Mouse (Mus musculus): ENCODE measurements at regions not wholly inside any gene's neighbourhood (a gene's known extent, or its start where the extent isn't known, plus 50 kb on each side); places are given as distances from the start of the nearest gene placed in this dataset.
A peak's percentile ranks its signal among the peaks of the same experiment; 100 is the strongest.

GRCm38 (mm10) chr10:43689914-43690316 is 111.8 kb downstream of the Cd24a start:
- Histone ChIP-seq H3K27me3 (ENCODE audit: insufficient read depth, low read length) (no peaks in the 10 kb centered on the region), H3K36me3 (ENCODE audit: insufficient read depth, low read length) (no peaks in the 10 kb centered on the region), H3K9ac (replicated peaks; ENCODE audit: low read length) (no peak overlapping the region), H3K27ac (no peak overlapping the region), H3K4me1 (ENCODE audit: insufficient read depth, low read length) (no peaks in the 10 kb centered on the region), H3K9me3 (ENCODE audit: low read length) (no peaks in the 10 kb centered on the region), H3K4me3 (ENCODE audit: low read length) (no peak overlapping the region), H3K4me2 (ENCODE audit: low read depth, low read length) (no peak overlapping the region)
- no peak for TF ChIP-seq CTCF (IDR thresholded peaks at IDR 0.05; ENCODE audit: low read depth)
- no peak for DNase-seq (ENCODE audit: low spot score)
- ATAC-seq: no peak
- WGBS: 57% methylated on average over 8 of the region's 8 CpGs

- Histone ChIP-seq H3K27ac (no peak overlapping the region), H3K27me3 (ENCODE audit: insufficient read depth, low read length) (no peaks in the 10 kb centered on the region), H3K9ac (replicated peaks; ENCODE audit: low read length) (no peak overlapping the region), H3K9me3 (ENCODE audit: low read length) (no peaks in the 10 kb centered on the region), H3K4me1 (ENCODE audit: insufficient read depth, low read length) (no peaks in the 10 kb centered on the region), H3K4me3 (ENCODE audit: low read length) (no peak overlapping the region), H3K4me2 (ENCODE audit: low read depth, low read length) (no peak overlapping the region), H3K36me3 (ENCODE audit: insufficient read depth, low read length) (no peaks in the 10 kb centered on the region)
- ATAC-seq (no peak), DNase-seq (ENCODE audit: low spot score) (no peak)
- 77% methylated on average over 5 of the region's 5 CpGs for WGBS
- TF ChIP-seq CTCF (IDR thresholded peaks at IDR 0.05; ENCODE audit: low read depth): no peak
These were observed 115.9 kb downstream of the Cd24a start for GRCm38 (mm10) chr10:43693974-43694373.

GRCm38 (mm10) chr10:43694508-43694907 is 116.4 kb downstream of the Cd24a start:
- no peaks in the 10 kb centered on the region for H3K9me3 ChIP-seq (ENCODE audit: low read length)
- no peak overlapping the region for H3K9ac ChIP-seq (replicated peaks; ENCODE audit: low read length)
- H3K27ac ChIP-seq: no peak overlapping the region
- H3K27me3 ChIP-seq (ENCODE audit: insufficient read depth, low read length): no peaks in the 10 kb centered on the region
- no peak for TF ChIP-seq CTCF (IDR thresholded peaks at IDR 0.05; ENCODE audit: low read depth)
- ATAC-seq (no peak), DNase-seq (ENCODE audit: low spot score) (no peak)
- H3K4me3 ChIP-seq (ENCODE audit: low read length): no peak overlapping the region
- 52% methylated on average over 6 of the region's 6 CpGs for WGBS
- no peaks in the 10 kb centered on the region for H3K4me1 ChIP-seq (ENCODE audit: insufficient read depth, low read length)
- H3K4me2 ChIP-seq (ENCODE audit: low read depth, low read length): no peak overlapping the region
- H3K36me3 ChIP-seq (ENCODE audit: insufficient read depth, low read length): no peaks in the 10 kb centered on the region

- Histone ChIP-seq H3K27ac (no peak overlapping the region), H3K9me3 (ENCODE audit: low read length) (no peaks in the 10 kb centered on the region), H3K4me2 (ENCODE audit: low read depth, low read length) (no peak overlapping the region), H3K4me3 (ENCODE audit: low read length) (no peak overlapping the region), H3K9ac (replicated peaks; ENCODE audit: low read length) (no peak overlapping the region), H3K36me3 (ENCODE audit: insufficient read depth, low read length) (no peaks in the 10 kb centered on the region), H3K27me3 (ENCODE audit: insufficient read depth, low read length) (no peaks in the 10 kb centered on the region), H3K4me1 (ENCODE audit: insufficient read depth, low read length) (no peaks in the 10 kb centered on the region)
- no peak for TF ChIP-seq CTCF (IDR thresholded peaks at IDR 0.05; ENCODE audit: low read depth)
- no peak for DNase-seq (ENCODE audit: low spot score)
- 68% methylated on average over 10 of the region's 10 CpGs for WGBS
- no peak for ATAC-seq
These were observed 117.4 kb downstream of the Cd24a start for GRCm38 (mm10) chr10:43695470-43695869.

GRCm38 (mm10) chr10:43697917-43698316 is 119.8 kb downstream of the Cd24a start:
- ATAC-seq: no peak
- TF ChIP-seq CTCF (IDR thresholded peaks at IDR 0.05; ENCODE audit: low read depth): no peak
- 48% methylated on average over 2 of the region's 2 CpGs for WGBS

GRCm38 (mm10) chr10:43700371-43701289 is 122.5 kb downstream of the Cd24a start:
- TF ChIP-seq CTCF (IDR thresholded peaks at IDR 0.05; ENCODE audit: low read depth): no peak
- no peak for DNase-seq (ENCODE audit: low spot score)

More at GRCm38 (mm10) chr10:43697917-43698316, 119.8 kb downstream of the Cd24a start:
- DNase-seq (ENCODE audit: low spot score): peak; percentile 17
- Histone ChIP-seq H3K9me3 (ENCODE audit: low read length) (no peaks in the 10 kb centered on the region), H3K4me3 (ENCODE audit: low read length) (no peak overlapping the region), H3K4me1 (ENCODE audit: insufficient read depth, low read length) (no peaks in the 10 kb centered on the region), H3K27ac (no peak overlapping the region), H3K36me3 (ENCODE audit: insufficient read depth, low read length) (no peaks in the 10 kb centered on the region), H3K9ac (replicated peaks; ENCODE audit: low read length) (no peak overlapping the region), H3K27me3 (ENCODE audit: insufficient read depth, low read length) (no peaks in the 10 kb centered on the region), H3K4me2 (ENCODE audit: low read depth, low read length) (no peak overlapping the region)

GRCm38 (mm10) chr10:43702895-43703294 is 124.8 kb downstream of the Cd24a start:
- 78% methylated on average over 5 of the region's 5 CpGs for WGBS
- no peak for ATAC-seq
- Histone ChIP-seq H3K4me3 (ENCODE audit: low read length) (no peak overlapping the region), H3K4me2 (ENCODE audit: low read depth, low read length) (no peak overlapping the region), H3K27me3 (ENCODE audit: insufficient read depth, low read length) (no peaks in the 10 kb centered on the region), H3K36me3 (ENCODE audit: insufficient read depth, low read length) (no peaks in the 10 kb centered on the region), H3K9me3 (ENCODE audit: low read length) (no peaks in the 10 kb centered on the region), H3K9ac (replicated peaks; ENCODE audit: low read length) (no peak overlapping the region), H3K27ac (no peak overlapping the region), H3K4me1 (ENCODE audit: insufficient read depth, low read length) (no peaks in the 10 kb centered on the region)
- no peak for DNase-seq (ENCODE audit: low spot score)
- no peak for TF ChIP-seq CTCF (IDR thresholded peaks at IDR 0.05; ENCODE audit: low read depth)

More at GRCm38 (mm10) chr10:43700371-43701289, 122.5 kb downstream of the Cd24a start:
- Histone ChIP-seq H3K4me2 (ENCODE audit: low read depth, low read length) (no peak overlapping the region), H3K27me3 (ENCODE audit: insufficient read depth, low read length) (no peaks in the 10 kb centered on the region), H3K36me3 (ENCODE audit: insufficient read depth, low read length) (no peaks in the 10 kb centered on the region), H3K9ac (replicated peaks; ENCODE audit: low read length) (no peak overlapping the region), H3K27ac (no peak overlapping the region), H3K4me3 (ENCODE audit: low read length) (no peak overlapping the region), H3K4me1 (ENCODE audit: insufficient read depth, low read length) (no peaks in the 10 kb centered on the region), H3K9me3 (ENCODE audit: low read length) (no peaks in the 10 kb centered on the region)
- WGBS: 82% methylated on average over 13 of the region's 13 CpGs
- ATAC-seq: no peak
